Mouse (Mus musculus) heart, postnatal 4 days (tissue): ENCODE measurements around the gene C9orf72. TPM values are rescaled to one million over a fixed set of nuclear protein-coding genes. Genes with fewer than 3 reads are reported as not detected.

ENCODE experiments used
- total RNA-seq, 2 experiments: library from RNA; stranded (reverse); gene quantifications; 2 replicates each; pipeline ENCODE4 v1.2.3; 2021

Gene C9orf72
- total RNA-seq, 2 experiments from 2014 or later, result 20.7 to 21.9 TPM

Other genes with a start within 250 kb of the C9orf72 start
- gene Ifnk, start 74.1 kb downstream of the C9orf72 start, total RNA-seq, result not detected
- gene Mob3b, start 68.7 kb downstream of the C9orf72 start, total RNA-seq, result 1 to 10 TPM; 1.5 to 2.0 TPM